ENCODE assay signal across 8 mouse cellular contexts in the genomic region with DNA sequence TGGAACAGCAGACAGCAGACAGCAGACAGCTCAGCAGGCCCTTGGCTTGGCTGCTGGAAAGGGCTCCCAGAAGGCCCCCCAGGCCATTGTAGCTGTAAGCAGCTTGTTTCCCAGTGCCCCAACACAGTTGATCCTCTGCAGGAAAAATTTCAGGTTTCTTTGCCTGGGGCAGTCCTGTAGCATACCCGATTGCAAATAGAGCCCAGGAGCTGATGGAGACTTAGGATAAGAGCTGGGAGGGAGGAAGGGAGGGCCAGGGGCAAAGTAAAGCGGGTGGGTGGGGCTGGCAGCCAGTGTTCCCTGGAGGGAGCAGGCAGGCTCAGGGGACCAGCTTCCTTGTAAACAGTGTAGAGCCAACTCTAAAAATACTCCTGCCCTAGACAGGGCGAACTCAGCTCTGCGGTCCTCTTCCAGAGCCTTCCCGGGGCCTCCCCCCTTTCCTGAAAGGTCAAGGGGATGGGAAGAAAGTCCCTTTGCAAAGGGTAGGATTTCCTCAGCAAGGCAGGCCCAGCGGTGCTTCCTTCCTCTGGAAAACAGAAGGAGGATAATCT.
DNase-seq lines count a peak whose midpoint lies in the region; ATAC-seq lines count a peak whose summit lies in the region.

No protein-coding gene starts in this region.

- ATAC-seq in forebrain, embryonic 11.5 days (replicated peaks; ENCODE audit: low FRiP score): peak; percentile 70
- ATAC-seq in midbrain, embryonic 11.5 days (ENCODE audit: low FRiP score): peak; percentile 33; the same call in 1 of the 2 replicates

- no peak overlapping the region for H3K9ac ChIP-seq in forebrain, embryonic 11.5 days (ENCODE audit: low read length)
- H3K9ac ChIP-seq in midbrain, embryonic 11.5 days (ENCODE audit: low read length): no peak overlapping the region

- H3K4me2 ChIP-seq in forebrain, embryonic 11.5 days (ENCODE audit: low read depth, low read length, severe bottlenecking): no peak overlapping the region
- no peak overlapping the region for H3K4me2 ChIP-seq in midbrain, embryonic 11.5 days

- no peak overlapping the region for H3K27ac ChIP-seq in forebrain, embryonic 11.5 days (ENCODE audit: low read depth, low read length)
- H3K27ac ChIP-seq in midbrain, embryonic 11.5 days (ENCODE audit: low read depth, low read length): no peak overlapping the region

- no peak overlapping the region for H3K4me3 ChIP-seq in forebrain, embryonic 11.5 days (ENCODE audit: low read depth, low read length)
- no peak overlapping the region for H3K4me3 ChIP-seq in midbrain, embryonic 11.5 days (ENCODE audit: low read depth, low read length)

- DNase-seq in adrenal gland, postnatal 10 days: peak; percentile 84
- peak; percentile 59 for DNase-seq in forebrain, embryonic 11.5 days (ENCODE audit: low spot score)
- DNase-seq in heart, postnatal 14 days: peak; percentile 71 to 73
- peak; percentile 76 to 85 for DNase-seq in kidney, postnatal 36 days
- no peak for DNase-seq in midbrain, embryonic 11.5 days (ENCODE audit: low spot score, missing footprints)
- DNase-seq in frontal cortex, postnatal 25 days (ENCODE audit: low spot score in 2 of 2): no peak
- DNase-seq in cerebellum, adult 18-20 months: no peak
- DNase-seq in layer of hippocampus, adult 11-12 months (ENCODE audit: low spot score): no peak

- intact Hi-C loops in heart, postnatal 14 days (cut with DNase I): loop anchor here (2.0 to 5.0 kb wide), 3 partner anchors 37 to 101 kb away; partner anchors contain the start of gene Jun

- H3K9me3 ChIP-seq in forebrain, embryonic 11.5 days (ENCODE audit: control insufficient read depth, low read length): no peaks in the 10 kb centered on the region
- H3K9me3 ChIP-seq in midbrain, embryonic 11.5 days (ENCODE audit: control insufficient read depth, low read length): no peaks in the 10 kb centered on the region

- no peaks in the 10 kb centered on the region for H3K27me3 ChIP-seq in forebrain, embryonic 11.5 days (ENCODE audit: control insufficient read depth, insufficient read depth, low read length)
- no peaks in the 10 kb centered on the region for H3K27me3 ChIP-seq in midbrain, embryonic 11.5 days (ENCODE audit: control insufficient read depth, insufficient read depth, low read length)

- H3K36me3 ChIP-seq in forebrain, embryonic 11.5 days (ENCODE audit: control insufficient read depth, insufficient read depth, low read length): no peaks in the 10 kb centered on the region
- H3K36me3 ChIP-seq in midbrain, embryonic 11.5 days (ENCODE audit: control insufficient read depth, insufficient read depth, low read length): no peaks in the 10 kb centered on the region

- peaks cover 6% of the 10 kb centered on the region for H3K4me1 ChIP-seq in forebrain, embryonic 11.5 days (replicated peaks; ENCODE audit: control insufficient read depth, insufficient read depth, low read length)
- H3K4me1 ChIP-seq in midbrain, embryonic 11.5 days (ENCODE audit: control insufficient read depth, insufficient read depth, low read length): peaks cover 11% of the 10 kb centered on the region

- WGBS in forebrain, embryonic 11.5 days: 18% methylated on average over 6 of the region's 6 CpGs
- 13% methylated on average over 6 of the region's 6 CpGs for WGBS in midbrain, embryonic 11.5 days

Comparison
In these comparisons a context has a peak if more than half of its experiments do, and no peak if none do; other contexts are left out.
1. DNase-seq: peak in adrenal gland, postnatal 10 days (single experiment), forebrain, embryonic 11.5 days (single experiment), heart, postnatal 14 days (2 of 2) and kidney, postnatal 36 days (2 of 2); none in midbrain, embryonic 11.5 days (single experiment), frontal cortex, postnatal 25 days (0 of 2), cerebellum, adult 18-20 months (0 of 2) and layer of hippocampus, adult 11-12 months (single experiment).